Mouse (Mus musculus) brain, adult 2 months (tissue): ENCODE measurements around the gene Lrrc8e.

Experiments
- DNase-seq: peaks from one replicate; pipeline ENCODE4 v3.0.0; 2011; ENCODE audit warnings: low read depth, low spot score

The Lrrc8e gene

DNA sequence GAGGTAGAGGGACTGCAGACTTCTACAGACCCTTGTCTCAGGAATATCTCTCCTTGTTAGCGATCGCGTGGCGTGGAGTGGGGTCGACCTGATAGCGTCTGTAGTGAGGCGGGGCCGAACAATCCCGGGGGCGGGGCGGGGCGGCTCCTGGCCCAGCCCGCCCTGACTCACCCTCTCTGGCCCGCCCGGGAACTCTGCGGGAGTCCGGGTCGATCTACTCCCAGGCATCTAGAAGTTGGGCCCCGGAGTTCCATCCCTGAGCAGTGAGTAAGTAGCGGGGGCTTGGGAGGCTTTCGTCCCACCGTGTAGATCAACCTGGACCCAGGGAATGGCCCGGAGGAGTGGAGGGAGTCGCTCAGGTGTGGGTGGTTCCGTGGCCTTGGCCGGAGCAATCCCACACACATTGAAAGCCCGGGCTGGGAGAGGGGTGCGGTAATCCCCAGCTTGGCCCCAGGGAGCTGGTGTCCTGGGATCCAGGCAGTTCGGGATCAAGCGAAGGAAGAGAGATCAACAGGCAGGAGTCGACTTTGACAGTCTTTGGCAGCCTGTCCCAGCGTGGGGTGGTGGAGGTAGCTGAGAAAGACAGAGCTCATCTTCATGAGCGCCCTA lies at the start of gene Lrrc8e:
Gene Lrrc8e, plus strand, starts transcription at position 89 of the 609 bp plus-strand sequence.
- DNase-seq, result no peak

DNA sequence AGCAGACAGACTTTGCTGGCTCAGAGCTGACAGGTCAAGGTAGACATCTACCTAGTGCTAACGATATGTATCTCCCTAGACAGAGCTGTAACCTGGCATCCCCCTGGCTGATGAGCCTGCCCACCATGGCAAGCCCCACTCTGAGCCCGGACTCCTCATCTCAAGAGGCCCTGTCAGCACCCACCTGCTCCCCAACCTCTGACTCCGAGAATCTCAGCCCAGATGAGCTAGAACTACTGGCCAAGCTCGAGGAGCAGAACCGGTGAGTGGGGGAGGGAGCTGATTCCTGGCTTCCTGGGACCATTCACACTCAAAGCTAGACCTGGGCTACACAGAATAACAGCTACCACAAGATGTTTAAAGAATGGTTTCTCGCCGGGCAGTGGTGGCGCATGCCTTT lies 43.2 kb upstream of the Lrrc8e start:
- no peak for DNase-seq

DNA sequence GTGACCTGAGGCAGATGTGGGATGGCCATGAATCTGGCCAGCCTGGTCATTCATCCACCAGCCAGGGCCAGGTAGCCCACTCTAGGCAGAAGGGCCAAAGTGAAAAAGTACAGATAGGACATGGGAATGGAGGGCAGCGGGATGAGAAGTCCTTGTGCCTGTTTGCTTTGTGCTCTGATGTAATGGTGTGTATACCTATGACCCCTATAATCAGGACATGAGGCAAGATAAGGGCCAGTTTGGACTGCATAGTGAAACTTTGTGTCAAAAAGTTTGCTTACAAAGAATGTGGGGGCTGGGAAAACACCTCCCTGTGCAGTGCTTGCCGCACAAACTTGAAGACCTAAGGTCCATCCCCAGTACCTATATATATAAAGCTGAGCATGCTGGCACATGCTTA lies 40.5 kb upstream of the Lrrc8e start:
- no peak for DNase-seq

DNA sequence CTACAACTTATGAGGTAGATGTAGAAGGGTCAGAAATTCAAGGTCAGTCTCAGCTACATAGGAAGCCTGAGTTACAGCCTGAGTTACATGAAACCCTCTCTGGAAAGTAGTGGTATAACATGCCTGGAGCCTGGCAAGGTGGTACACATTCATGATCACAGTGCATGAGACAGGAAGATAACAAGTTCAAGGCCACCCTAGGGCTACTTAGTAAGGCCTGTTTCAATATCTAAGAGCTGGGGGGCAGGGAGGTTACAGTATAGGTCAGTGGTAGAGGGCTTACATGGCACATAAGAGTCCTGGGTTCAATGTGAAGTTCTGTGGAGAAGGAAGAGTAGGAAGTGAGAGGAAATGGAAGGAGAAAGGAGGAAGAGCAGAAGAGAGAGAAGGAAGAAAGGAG lies 38.0 kb upstream of the Lrrc8e start:
- DNase-seq, result no peak

DNA sequence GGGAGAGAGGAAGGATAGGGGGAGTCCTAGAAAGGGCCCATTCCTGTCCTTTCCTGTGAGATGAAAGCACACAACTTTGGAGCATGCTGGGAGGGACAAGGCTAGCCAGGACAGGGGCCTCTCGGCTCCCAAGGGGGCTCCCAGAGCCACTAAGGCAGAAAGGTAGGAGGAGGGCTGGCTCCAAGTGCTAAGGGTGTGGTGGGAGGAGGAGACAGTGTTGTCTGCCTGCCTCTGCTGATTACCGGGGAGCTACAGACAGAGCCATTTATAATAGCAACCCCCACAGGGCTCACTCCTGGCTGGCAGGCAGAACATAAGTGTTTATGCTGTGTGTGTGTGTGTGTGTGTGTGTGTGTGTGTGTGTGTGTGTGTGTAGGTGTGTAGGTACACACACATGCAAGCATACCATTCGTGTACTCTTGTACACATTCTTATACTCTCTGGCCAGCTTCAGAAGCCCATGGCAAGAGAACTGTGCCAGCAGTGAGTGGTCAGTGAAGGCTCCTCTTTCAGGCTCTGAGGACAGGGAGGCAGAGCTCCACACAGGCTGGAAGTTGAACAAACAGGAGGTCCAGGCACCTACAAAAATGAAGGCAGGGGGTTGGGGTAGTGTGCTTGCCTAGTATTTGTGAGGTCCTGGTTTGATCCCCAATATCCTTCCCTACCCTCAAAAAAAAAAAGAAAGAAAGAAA lies 37.5 kb upstream of the Lrrc8e start:
- no peak for DNase-seq

DNA sequence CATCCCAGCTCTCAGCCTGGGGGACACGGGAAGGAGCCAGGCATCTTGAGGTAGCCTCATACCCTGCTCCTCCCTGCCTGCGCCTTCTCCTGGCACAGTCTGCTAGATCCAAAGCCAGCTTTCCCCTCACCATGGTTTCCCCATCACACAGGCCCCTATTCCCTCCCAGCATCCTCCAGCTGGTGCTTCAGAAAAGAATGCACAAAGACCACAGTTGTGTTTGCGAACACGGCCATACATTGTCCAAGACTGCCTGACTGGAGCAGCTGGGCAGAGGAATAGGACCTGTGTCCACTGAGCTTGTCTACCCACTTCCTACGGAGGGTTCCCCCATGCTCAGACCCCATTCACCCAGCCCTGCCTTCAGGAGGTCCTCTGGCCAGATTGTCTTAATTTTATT lies 34.3 kb upstream of the Lrrc8e start:
- peak; percentile 93 for DNase-seq

DNA sequence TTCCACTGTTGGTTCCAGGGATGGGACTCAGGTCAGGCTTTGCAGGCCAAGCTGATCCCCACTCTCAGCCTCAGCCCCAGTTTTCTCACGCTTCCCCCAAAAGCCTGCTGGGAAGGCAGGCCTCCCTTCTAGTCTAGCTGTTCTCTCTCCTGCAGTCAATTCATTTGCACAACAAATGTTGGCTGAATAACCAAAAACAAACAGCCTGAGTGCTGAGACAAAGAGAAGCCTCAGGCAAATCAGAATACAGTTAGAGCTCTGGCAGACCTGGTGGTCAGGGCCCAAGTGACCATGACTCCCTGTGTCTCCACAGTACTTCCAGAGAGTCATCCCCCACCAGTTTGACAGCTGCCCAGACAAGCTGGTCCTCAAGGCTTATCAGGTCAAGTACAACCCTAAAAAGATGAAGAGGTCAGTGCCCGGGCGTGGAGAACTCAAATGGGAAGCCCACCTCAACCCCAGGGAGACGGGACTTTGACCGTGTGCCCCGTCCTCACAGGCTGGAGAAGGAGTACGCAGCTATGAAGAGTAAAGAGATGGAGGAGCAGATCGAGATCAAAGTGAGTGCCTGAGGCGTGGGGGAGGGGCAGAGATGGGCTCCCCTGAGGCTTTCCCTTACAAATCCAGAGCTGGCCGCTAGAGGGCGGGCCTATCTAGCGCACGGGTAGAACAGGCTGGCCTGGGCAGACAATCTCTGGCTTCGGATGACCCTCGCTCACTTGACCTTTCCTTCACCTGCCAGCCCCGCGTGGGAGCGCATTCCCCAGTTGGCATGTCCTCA lies 33.6 kb upstream of the Lrrc8e start:
- peak; percentile 87 for DNase-seq

DNA sequence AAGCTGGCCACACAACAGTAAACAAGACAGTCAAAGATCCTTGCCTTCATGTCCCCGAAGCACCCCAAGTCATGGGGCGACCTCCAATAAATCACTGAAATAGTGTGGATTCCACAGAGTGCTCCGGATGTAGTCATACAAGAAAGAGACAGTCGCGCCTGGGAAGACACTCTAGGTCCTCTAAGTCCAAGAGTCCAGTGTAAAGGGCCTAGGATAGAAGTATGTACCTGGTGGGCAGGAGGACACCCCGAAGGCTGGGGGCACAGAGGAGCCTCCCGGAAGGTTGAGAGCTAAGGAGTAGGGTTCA lies 33.1 kb upstream of the Lrrc8e start:
- no peak for DNase-seq

DNA sequence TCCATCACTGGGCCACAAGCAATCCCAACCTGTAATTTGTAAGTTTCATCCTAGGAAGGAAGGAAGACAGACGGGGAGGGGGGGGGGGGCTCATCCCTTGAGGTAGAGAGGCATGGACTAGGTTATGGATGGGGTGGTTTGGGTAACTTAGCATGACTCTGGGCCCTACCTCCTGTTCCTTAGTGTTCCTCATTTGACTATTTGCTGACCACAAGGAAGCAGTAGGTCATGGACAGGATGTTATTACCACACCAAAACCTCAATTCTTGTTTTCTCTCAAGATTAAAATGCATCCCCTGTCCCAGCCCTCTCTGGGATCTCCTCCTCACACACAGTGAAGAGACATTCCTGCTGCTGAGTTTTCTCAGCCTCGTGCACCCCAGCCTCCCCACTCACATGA lies 25.3 kb upstream of the Lrrc8e start:
- no peak for DNase-seq

DNA sequence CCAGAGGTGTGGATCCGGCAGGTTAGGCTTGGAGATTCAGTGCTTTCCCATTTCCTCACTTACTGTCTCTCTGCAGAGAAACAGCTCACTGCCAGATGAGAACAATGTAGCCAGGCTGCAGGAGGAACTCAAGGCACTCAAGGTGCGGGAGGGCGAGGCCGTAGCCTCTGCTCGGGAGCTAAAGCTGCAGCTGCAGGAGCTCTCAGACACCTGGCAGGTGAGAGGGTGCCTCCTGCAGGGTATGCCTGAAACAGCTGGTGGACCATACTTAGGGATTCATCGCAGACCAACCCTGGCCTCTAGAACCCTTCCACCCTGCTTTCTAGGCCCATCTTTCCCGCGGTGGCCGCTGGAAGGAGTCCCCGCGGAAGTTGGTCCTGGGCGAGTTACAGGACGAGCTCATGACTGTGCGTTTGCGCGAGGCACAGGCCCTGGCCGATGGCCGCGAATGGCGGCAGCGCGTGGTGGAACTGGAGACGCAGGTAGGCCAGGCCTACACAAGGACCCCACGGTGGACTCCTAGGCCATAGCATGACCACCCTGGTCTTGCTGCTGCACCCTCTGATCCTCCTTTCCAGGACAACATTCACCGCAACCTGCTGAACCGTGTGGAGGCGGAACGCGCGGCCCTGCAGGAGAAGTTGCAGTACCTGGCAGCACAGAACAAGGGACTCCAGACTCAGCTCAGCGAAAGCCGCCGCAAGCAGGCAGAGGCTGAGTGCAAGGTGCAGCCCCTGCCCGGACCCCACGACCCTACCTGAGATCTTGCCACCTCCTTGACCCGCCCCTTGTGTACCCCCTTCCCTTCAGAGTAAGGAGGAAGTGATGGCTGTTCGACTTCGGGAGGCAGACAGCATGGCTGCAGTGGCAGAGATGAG lies 21.1 kb upstream of the Lrrc8e start:
- no peak for DNase-seq

DNA sequence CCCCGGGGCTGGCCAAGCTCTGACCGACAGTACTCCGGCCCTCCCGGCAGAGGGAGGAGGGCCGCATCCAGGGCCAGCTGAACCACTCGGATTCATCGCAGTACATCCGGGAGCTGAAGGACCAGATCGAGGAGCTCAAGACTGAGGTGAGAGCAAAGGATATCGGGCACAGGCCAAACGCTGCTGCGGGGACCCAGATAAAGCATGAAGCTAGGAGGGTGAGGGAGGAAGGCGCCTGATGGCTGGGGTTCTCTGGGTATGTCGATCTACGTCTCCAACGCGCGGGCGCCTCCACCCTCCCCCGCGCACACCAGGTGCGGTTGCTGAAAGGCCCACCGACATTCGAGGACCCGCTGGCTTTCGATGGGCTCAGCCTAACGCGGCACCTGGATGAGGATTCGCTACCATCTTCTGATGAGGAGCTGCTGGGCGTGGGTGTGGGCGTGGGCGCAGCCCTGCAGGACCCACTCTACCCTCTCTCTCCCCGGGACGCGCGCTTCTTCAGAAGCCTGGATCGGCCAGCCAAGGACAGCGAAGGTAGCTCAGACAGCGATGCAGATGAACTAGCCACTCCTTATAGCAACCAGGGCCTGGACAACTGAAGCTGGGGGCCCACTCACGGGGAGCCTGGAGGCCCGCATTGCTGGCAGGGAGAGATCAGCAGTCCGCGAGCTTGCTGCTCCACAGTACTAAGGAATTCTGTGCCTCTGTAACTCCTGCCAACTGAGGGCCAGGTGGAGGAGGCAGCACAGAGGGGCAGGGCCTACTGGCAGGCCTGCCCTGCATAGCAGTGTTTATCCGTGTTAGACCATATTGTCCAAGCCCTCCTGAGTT lies 20.2 kb upstream of the Lrrc8e start:
- peak; percentile 77 for DNase-seq

DNA sequence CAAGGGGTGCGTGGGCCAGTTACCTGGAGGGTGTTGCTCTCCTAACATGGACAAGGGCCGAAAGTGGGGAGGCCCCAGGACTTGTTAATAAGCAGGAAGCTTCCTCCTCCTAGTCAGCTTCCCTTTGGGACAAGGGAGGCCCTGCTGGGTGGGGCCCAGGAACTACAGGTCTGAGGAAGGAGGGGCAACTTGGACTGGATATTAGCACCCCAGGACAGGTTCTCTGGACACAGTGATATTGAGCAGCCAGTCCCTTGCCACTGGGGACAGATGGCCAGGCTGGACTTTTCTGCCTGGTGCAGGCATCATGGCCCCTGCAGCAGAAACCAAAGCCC lies 19.6 kb upstream of the Lrrc8e start:
- no peak for DNase-seq

DNA sequence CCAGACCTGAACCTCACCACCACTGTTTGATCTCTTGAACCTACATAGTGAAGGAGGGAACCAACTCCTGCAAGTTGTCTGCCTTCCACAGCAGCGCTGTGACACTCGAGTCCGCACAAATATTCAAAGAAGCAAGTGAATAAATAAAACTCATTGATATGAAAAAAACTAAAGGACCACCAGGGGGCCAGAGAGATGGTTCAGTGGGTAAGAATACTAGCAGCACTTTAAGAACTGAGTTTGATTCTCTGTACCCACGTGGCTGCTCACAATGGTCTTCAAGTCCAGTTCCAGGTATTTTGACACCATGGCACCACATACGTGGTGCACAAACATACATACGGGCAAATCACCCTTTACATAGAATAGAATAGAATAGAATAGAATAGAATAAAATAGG lies 15.5 kb upstream of the Lrrc8e start:
- no peak for DNase-seq

DNA sequence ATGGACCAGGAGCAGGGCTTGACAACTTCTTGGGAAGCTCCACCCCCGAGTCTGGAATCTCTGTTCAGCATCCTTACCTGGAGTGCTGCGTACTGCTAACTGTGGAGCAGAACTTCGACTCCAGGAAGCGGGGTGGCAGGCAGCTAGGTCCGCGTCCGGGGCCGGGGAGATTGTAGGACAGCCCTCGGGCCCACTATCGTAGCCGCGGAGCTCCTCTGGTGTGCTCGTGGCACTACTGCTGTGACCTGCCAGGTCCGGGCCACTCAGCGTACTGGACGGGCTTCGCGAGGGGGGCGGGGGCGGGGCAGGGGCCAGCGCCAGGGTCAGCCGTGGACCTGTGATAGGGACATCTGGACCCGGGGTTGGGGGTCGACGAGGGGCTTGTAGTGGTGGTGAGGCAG lies 13.8 kb upstream of the Lrrc8e start:
- peak; percentile 58 for DNase-seq

DNA sequence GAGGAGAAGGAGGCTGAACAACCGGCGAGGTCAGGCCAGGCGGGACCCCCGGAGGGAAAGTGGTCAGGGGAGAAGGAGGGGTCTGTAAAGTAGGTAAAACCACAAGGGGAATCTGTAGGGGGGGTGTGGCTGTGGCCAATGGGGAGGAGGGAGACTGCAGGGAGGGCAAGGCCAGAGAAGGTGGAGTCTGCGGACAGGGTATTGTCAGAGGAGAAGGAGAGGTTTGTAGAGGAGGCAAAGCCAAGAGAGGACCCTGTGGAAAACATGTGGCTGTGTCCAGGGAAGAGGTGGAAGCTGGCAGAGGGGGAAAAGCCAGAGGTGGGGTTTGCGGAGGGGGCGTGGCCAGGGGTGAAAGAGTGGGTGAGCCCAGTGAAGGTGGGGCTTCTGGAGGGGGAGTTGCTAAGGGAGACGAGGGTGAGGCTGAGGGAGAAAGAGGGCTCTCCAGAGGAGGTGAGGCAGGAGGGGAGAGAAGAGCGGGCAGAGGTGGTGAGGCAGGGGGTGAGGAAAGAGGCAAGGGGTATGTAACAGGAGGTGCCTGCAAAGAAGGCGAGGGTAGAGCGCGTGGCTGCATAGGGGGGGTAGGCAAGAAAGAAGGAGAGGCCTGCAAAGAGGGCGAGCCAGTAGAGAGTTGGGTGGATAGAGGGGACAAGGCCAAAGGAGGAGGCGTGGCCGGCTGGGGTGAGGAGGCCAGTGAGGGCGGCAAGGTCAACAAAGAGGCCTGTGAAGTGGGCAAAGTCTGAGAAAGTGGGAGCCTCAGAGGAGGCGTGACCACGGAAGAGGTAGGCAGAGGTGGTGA lies 13.2 kb upstream of the Lrrc8e start:
- no peak for DNase-seq

DNA sequence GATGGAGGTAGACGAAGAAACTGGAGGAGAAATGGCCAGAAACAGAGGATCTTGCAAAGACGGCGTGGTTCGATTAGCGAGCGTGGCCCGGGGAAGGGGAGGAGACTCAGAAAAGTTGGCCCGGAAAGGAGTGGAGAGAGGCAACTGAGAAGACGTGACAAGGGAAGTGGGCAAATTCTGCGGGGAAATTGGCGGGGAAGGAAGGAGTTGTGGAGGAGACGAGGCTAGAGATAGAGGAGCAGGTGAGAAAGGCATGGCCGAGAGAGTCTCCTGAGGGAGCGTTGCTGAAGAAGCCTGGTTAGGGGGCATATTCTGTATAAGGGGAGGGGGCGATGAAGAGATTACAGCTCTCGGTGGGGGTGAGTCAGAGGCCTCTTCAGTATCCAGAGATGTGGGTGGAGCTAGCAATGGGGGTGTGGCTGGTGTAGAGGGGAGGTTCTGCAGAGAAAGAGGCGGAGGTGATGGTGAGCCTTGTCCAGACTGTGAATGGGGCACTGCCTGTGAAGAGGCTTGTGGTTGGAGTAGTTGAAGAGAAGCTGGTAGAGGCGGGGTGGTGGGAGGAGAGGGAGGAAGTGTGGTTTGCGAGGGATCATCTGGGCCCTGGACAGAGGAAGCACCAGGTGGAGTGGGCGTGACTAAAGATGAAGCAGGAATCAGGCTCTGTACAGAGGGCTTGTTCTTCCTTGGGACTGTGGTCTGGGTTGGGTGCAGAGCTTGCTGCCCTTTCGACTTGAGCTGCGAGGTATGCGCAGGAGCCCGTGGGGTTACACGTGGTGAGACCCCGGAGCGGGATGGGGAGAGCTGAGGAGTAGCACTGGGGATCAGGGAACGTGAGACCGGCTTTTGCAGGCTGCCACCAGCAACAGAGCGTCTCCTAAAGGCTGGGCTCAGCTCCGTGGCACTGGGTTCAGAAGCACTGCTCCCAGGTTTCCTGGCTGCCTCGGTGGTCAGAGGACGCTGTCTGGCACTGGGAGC lies 12.3 kb upstream of the Lrrc8e start:
- DNase-seq, result no peak

DNA sequence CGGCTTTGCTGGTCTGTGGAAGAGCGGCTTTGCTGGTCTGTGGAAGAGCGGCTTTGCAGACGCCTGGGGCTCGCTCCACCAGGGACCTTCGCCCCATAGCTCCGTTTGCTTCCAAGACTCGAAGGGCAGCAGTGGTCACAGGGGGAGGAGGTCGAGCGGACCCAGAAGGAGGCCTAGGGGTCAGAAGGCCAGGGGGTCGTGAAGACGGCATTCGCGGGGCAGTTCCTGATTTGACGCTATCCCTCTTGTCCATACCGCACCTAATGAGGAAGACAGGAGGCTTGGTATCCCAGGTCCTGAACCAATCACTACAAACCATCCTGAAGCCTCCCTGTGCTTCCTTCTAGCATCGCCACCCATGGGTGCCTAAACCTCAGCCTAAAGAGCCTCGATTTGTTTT lies 10.3 kb upstream of the Lrrc8e start:
- no peak for DNase-seq

DNA sequence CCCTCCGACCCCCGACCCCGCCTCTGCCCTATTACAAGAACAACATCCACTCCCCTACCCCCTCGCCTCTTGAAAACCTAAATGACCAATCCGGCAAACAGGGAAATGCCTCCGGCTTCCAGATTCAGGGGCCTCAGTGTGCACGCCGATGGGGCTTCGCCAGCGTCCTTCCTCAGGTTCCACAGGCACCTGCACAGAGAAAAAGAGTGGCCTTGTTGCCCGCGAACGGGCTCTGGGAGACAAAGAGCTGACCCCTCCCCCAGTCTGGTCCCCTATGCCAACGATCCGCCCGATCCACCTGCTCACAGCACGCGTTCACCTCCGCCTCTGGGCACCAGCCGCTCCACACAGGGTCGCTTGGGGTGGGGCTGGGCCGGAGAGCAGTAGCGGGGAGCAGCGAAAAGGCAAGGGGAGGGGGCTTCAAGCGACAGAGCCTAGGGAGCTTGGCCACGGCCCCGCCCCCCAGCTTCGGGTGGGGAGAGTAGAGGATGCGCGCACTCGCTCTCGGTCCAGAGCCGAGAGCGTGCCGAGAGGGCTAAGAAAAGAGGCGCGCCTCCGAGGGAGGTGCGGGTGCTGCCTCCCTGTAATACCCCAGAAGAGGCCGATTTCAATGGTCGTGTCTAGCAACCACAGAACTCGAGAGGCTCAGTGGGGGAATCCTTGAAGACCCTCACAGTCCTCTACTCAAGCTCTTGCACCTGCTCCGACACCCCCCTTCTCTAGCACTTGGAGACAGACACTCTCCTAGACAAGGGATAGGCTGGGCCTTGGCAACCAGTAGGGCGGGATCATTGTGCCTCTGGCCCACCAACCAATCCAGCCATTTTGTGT lies 9.6 kb upstream of the Lrrc8e start, which contains the start of gene Prr36:
Gene Prr36, minus strand, starts transcription at position 669 of the 831 bp plus-strand sequence.
- DNase-seq, result peak; percentile 87
